Mouse (Mus musculus) erythroblast, embryonic 14.5 days (primary cell): ENCODE measurements around the gene Chaf1a.

ENCODE experiments used
- GATA1 ChIP-seq: IDR thresholded peaks from 2 replicates; pipeline ENCODE4 v1.6.1; 2012; ENCODE audit warnings: low read length, inconsistent platforms, mixed read lengths
- TAL1 ChIP-seq: IDR thresholded peaks from 3 replicates; pipeline ENCODE4 v1.6.1; 2012; ENCODE audit warnings: low read length, inconsistent platforms, mixed read lengths

DNA sequence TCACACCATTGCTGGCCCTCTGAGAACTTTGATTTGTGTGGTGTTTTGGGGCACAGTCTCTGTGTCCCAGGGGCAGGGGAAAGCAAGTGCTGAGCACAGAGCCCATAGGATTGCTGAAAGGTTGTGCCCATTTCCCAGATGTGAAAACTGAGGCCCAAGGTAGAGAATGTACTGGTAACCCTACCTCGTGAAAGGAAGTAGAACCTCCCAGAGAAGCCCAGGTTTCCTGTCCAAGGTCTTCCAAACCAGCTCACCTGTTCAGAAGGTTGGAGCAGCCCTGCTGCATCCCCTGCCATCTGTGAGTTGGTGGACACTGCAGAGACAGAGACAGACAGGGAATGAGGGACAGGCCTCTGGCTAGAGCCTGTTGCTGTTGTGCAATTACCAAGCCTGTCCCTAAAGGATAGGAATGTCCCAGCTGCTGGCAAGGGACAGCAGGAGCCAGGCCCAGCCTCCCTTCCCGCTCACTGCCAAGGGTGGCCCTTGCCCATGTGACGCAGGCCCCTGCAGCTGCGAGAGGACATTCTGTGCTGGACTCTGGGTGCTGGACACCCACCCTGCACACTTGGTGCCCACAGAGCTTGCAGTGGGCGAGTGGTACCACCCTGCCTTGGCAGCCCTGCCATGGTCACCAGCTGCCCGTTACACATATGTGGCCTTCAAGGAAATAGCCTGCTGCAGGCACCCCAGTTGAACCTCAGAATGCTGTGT, 68.2 kb downstream of the Chaf1a start:
- TF ChIP-seq GATA1 (no peak), TAL1 (no peak)
